Mouse (Mus musculus): ENCODE measurements around the gene Lsm2. TPM values are rescaled to one million over a fixed set of nuclear protein-coding genes. Genes with fewer than 3 reads are reported as not detected.
"Not testable (repeated sequence)": the region's sequence is repeated elsewhere in the genome, so short reads cannot be mapped to it uniquely, and the experiment has no call there.

Gene Lsm2
- total RNA-seq, 2 experiments from 2014 or later: 15.0 to 15.4 TPM

DNA sequence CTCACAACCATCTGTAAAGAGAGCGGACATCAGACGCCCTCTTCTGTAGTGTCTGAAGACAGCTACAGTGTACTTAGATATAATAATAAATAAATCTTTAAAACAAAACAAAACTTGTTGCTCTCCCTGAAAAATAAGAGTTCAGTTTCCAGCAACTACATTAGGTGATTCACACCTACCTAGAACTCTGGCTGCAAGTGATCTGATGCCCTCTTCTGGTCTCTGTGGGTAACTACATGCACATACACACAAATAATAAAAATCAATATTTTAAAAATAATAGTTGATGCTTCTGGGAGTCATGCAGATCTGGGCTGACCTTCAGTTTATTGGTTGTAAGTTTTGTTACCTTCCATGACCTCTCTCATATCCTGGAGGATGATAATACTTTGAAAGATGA is 2.6 kb downstream of the Lsm2 start:
- DNase-seq: no peak

DNA sequence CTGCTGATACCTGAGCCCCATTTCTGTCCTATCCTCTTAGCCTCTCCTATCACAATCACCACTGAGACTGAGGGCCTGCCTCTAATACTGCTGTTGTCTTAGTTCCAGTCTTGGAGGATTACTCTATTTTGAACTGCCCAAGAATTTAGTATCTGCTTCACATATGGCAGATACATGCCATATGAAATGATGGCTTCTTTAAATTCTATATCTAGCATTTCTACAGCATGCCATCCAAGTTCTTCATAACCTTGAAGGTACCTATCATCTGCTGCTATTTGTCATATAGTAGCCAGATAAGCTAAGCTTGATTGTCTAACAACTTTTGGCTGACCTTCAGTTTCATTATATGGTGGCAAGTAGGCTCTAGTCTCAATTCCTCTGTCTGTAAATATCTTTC is 13.1 kb downstream of the Lsm2 start:
- DNase-seq: no peak

DNA sequence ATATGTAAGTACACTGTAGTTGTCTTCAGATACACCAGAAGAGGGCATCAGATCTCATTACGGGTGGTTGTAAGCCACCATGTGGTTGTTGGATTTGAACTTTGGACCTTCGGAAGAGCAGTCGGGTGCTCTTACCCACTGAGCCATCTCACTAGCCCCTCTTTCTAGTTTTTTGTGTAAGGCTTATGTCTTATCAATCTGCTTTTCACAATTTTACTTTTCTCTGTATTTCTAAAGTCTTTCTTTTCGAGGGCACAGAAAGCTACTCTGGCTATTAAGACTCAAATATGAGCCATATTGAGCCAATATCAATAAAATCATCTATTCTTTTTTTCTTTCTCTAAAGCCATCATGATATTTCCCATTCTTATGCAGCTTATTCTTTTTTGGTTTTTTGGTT is 13.5 kb downstream of the Lsm2 start:
- not testable (repeated sequence) for DNase-seq

DNA sequence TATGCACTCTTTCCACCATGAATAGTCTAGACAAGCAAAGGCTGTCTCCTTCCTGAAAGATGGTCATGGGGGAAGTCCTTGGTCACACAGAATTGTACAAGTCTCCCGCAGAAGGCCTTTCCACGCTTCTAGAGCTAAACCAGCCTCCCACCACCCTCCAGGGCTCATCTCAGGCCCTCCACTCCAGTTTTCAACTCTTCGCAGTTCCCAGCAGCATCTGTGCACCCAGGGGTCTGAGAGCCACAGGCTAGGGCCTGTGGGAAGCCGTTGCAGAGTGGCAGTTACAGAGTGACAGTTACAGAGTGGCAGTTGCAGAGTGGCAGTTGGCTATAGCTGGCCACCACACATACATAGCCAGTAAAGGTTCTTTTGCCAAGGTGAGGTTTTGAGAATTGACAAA is 14.3 kb downstream of the Lsm2 start:
- DNase-seq: not testable (repeated sequence)

DNA sequence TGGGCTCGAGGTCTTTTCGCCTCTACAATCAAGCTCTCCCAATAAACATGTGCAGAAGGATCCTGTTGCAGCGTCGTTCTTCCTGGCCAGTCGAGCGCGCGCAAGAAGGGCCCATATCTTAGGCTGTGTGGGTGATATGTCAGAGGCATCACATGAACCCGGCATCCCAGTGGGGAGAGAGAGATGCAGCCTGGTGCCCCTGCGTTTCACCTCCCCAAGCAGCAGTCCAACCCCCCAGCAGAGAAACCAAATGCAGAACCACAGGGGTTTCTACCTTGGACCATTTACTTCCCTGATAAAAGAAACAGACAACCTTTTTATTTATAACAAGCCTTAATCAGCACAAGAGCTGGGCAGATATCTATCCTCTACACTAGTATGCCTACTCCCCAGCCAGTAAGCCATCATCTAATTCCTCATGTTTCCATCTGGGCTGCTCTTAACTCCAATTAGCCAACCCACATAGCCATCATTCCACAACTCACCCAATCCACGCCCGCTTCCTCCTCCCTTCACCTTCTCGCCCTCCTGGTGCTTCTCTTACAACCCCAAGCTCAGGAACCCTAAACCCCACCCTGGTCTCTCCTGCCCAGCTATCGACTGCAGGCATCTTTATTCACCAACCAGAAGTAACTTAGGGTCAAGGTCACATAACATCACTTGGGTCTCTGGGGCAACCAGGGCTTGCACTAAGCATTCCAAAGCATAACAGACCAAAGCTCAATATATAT is 14.9 kb downstream of the Lsm2 start:
- DNase-seq: no peak

DNA sequence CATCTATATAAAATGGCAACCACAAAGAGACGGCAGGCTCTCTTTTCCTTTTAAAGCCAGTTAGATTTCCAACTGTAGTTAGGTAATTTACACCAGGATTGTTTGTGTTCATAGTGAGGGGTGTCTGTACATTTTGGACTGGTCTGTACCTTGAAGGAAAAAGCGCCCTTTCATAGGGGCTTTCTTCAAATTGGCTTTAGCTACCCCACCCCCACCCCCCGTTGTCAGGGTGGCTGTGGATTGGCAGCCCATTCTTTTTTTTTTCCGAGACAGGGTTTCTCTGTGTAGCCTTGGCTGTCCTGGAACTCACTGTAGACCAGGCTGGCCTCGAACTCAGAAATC is 15.5 kb downstream of the Lsm2 start:
- no peak for DNase-seq

- DNase-seq: no peak
Observed at GRCm38 (mm10) chr17:34998526-34999430, 17.1 kb downstream of the Lsm2 start.

GRCm38 (mm10) chr17:34999871-35000716 is 18.4 kb downstream of the Lsm2 start:
- DNase-seq: not testable (repeated sequence)

DNA sequence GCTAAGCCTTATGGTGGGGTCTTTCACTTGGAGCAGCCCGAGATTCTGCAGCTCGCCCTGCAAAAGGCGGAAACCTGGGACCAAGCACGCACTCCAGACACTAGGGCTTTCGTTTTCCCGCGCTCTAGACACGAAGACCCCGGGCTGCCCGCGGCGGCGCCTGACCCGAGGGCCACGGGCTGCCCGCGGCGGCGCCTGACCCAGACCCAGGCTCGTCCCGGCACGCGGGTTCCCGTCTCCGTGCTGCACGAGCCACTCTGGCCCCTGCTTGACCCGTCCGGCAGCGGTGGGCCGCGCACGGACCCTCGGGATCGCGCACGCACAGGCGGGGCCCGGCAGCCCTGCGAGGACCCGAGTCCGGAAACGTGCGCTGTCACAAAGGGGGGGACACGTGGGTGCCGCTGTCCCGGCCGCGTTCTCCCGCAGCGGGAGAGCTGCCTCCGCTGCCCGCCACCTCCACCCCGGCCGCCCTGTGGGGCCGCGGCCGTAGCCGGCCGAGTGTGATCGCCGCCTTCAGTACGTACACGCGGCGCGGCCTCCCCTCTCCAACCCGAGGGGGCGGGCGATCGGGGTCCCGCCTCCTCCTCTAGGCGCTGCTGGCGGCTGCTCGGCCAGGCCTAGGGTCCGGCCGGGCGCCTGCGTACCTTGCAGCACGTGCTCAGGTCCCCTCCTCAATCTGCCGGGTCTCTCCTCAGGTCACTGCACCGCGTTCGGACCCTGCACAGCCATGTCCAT is 19.2 kb downstream of the Lsm2 start, which contains the start of gene Vars:
Vars (plus strand) TSS at position 271 of the 735 bp plus-strand sequence.
- DNase-seq: peak; percentile 88

DNA sequence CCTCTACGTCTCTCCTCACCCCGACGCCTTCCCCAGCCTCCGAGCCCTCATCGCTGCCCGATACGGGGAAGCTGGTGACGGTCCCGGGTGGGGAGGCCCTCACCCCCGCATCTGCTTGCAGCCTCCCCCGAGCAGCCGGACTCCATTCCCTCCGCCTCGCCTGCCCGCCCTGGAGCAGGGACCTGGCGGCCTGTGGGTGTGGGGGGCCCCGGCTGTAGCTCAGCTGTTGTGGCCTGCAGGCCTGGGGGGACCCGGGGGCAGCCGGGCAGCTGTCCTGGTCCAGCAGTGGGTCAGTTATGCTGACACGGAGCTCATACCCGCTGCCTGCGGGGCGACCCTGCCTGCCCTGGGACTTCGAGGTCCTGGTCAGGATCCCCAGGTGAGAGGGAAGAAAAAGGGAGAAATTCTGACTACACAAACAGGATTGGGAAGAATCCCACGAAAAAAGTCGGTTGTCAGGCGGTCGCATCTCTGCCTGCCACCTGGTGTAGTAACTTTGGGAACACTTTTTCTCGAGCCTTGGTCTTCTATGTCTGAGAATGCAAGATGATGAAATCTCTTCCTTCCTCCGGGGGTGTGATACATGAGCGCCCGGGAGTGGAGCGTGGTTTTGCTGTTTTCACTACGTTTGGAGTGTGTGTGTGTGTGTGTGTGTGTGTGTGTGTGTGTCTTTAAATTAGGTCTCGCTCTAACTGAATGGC is 19.9 kb downstream of the Lsm2 start:
- DNase-seq: no peak

DNA sequence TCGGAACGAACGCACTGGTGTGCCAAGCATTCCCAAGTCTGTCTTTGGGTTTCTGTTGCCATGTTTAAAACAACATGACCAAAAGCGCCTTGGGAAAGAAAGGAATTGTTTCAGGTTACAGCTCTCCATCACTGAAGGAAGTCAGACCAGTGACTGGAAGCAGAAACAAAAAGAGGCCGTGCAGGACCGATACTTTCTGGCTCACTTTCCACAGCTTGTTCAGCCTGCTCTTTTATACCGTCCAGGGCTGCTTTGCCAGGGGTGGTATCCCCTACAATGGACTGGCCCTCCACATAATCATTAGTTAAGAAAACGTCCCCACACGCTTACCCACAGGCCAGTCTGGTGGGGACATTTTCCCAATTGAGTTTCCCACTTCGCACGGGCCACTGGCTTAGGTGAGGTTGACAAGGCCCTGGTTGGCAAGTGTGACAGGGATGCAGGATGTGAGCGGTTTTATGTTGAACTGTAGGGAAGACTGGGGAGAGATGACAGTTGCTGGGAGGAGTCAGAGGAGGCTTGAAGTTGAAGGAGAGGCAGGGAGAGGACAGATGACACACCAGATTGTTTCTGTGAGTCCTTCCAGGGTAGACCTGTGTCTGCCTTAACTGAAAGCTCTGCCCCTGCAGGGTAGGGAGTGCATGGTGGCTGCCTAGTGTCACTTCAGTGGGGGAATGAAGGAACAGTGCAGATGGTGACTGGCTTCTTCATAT is 20.6 kb downstream of the Lsm2 start:
- DNase-seq: no peak

DNA sequence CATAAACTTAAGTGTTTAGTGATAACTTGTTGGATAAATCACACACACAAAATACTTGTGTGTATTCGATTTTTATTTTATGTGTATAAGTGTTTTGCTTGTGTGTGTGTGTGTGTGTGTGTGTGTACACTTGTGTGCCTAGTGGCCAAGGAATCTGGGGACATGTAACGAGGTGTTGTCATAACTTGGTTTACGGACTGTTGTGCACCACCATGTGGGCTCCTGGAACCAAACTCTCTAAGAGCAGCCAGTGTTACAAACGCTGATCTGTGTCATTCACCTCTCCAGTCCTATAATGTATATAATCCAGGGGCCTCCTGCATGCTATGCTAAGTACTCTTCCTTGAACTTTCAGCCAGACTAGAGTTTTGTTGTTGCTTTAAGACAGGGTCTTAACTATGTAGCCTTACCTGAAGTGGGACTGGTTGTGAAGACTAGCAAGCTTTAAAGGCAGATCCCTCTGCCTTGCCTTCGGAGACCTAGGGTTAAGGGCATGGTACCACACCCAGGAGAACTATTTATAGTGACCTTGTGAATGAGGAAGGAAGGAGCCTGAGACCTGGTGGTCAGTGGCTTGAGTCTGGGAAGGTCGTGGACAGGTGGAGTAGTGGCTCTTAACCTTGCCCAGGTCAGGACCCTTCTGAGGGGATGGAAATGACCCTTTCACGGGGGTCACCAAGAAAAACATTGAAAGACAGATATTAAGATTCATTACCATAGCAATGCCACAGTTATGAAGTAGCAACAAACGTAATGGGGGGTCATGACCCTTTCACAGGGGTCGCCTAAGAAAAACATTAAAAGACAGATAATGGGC is 21.6 kb downstream of the Lsm2 start:
- DNase-seq: no peak

GRCm38 (mm10) chr17:35004075-35004717 is 22.5 kb downstream of the Lsm2 start:
- DNase-seq: no peak

- no peak for DNase-seq
Observed at GRCm38 (mm10) chr17:35005158-35005557, 23.5 kb downstream of the Lsm2 start.

GRCm38 (mm10) chr17:35005902-35006301 is 24.2 kb downstream of the Lsm2 start:
- DNase-seq: not testable (repeated sequence)

GRCm38 (mm10) chr17:35007387-35007991 is 25.8 kb downstream of the Lsm2 start:
- DNase-seq: no peak

DNA sequence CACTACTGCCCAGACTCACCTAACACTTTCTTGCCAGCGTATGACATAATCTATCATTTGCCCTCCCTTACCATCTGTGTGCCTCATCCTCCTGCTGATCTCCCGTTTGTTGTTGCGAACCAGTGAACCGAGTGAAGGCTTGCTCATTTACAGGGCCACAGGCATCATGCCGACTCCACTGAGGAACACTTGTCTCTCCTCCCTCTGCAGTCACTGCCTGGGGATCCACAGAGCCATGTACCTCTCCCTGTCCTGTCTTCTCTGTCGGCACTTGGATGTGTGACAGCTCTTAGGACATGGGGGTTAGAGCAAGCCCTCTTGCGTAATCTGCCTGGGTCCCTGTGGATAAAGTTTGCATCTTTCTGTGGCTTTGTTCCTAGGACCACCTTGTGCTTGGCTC is 27.9 kb downstream of the Lsm2 start:
- DNase-seq: no peak

DNA sequence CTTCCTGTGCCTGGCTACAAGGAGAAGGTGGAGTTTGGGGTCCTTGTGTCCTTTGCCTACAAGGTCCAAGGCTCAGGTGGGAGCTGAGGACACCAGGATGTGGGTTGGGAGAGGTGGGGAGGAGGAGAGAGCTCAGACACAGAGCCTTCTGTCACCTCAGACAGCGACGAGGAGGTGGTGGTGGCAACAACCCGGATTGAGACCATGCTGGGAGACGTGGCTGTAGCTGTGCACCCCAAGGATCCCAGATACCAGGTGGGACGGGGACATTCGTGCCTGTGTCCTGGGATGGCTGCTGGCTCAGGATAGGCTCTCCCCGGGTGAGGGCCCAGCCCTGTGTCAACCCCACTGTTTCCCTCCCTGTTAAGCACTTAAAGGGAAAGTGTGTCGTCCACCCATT is 29.8 kb downstream of the Lsm2 start:
- no peak for DNase-seq

- peak; percentile 3 for DNase-seq
Observed at GRCm38 (mm10) chr17:35012430-35012829, 30.8 kb downstream of the Lsm2 start.

Data from gastrocnemius, postnatal 25 days (tissue).